Mouse (Mus musculus) frontal cortex, adult 2 months (tissue): Measurements from ENCODE around the gene St6gal1. TPM values are rescaled to one million over a fixed set of nuclear protein-coding genes. Genes with fewer than 3 reads are reported as not detected.
"Not testable (repeated sequence)": the region's sequence is repeated elsewhere in the genome, so short reads cannot be mapped to it uniquely, and the experiment has no call there.

ENCODE experiments used
- DNase-seq, 2 experiments: peaks; one replicate each; pipeline ENCODE4 v3.0.0; 2022; ENCODE audit warnings: low spot score in 1 of 2; ENCODE audit errors: extremely low spot score in 1 of 2
- polyA plus RNA-seq: library from polyadenylated mRNA; depleted of rRNA; stranded (reverse); fragments of >200 nt; gene quantifications from 2 replicates; pipeline ENCODE4 v1.2.3, GENCODE M21; 2012; rRNA removed

The St6gal1 gene
- polyA plus RNA-seq = 15.8 and 19.8 TPM in 2 replicates

GRCm38 (mm10) chr16:23224671-23225068 is at the start of gene St6gal1:
Gene St6gal1, plus strand, starts transcription at chr16:23224740.
- DNase-seq = peak in 1 of 2 experiments; percentile 81

DNA sequence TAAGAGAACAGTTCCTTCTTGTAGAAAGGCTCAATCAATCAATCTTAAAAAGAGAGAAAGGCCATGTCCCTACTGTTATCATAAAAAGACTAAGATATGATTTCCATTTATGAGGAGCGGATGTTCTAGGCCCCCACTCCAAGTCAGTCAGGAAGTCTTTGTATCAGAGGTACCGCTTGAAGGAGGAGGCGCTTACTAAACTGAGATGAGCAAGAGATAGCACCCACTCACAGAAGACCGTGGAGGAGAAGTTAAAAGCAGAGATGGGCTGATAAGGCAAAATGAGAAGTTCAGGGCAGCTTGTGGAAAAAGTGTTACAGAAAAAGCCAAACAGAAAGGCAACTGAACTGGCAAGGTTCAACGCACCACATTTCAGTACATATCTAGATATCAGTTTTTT is 49.7 kb upstream of the St6gal1 start:
- no peak for DNase-seq

GRCm38 (mm10) chr16:23175956-23176355 is 48.6 kb upstream of the St6gal1 start:
- no peak for DNase-seq

DNA sequence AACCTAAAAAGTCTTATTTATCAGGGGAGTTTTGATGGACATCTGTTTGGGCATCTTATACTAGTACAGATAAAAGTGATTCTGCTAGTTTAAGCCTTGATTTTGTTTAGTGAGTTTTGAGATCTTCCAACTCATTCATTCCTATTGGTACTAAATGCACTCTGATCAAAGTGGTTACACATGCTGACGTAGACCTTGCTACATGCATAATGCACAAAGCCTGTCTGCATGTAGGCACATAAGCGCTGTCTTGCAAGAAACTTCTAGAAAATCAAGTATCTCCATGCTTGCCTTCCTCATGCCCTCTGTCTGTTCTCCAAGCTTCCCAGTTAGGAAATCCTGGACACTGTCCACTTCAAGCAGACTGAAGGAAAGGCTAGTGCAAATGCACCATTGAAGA is 46.7 kb upstream of the St6gal1 start:
- no peak for DNase-seq

GRCm38 (mm10) chr16:23178796-23179195 is 45.7 kb upstream of the St6gal1 start:
- no peak for DNase-seq

GRCm38 (mm10) chr16:23179436-23179835 is 45.1 kb upstream of the St6gal1 start:
- DNase-seq = not testable (repeated sequence)

- DNase-seq = no peak
Observed at GRCm38 (mm10) chr16:23181054-23181453, 43.5 kb upstream of the St6gal1 start.

GRCm38 (mm10) chr16:23181487-23181886 is 43.1 kb upstream of the St6gal1 start:
- DNase-seq = no peak

DNA sequence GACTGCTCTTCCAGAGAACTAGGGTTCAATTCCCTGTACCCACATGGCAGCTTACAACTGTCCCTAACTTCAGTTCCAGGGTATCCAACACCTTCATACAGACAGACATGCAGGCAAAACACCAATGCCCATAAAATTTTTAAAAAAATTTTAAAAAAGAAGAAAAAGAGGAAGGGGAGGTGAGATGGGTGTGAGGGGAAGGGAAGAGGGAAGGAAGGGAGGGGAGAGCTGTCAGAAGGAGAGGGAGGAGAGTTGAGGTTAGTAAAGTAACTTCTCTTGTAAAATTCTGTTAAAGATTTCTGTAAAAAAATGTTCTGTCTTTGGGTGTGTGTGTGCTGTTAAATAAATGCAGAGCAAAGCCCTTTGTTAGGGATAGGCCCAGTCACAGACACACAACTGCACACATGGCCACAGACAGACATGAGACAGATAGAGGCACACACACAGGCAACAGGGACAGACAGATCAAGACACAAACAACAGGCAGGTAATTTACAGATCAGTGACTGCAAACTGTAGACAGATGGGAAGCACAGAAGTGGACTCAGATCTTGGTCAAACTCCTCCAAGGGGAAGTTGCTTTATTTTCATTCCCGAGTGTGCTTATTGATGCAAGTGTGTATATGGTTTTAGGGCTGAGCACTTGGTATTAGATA is 42.5 kb upstream of the St6gal1 start:
- no peak for DNase-seq

DNA sequence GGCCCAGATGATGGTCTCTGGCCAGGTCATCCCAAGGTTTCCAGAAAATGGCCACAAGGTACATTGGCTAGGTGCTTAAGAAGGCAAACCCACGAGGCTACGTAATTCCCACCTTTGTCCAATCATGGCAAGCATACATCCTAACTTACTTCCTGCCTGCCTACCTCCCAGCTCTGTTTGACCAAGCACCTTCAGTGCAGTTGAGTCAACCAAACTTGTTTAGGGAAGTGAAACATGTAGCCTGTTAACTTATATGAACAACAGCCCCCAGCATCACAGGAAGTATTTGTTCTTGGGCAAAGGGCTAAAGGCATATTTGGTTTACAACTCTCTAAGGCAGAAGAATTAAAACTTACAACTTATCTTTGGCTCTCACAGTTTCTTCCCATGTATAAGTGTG is 38.7 kb upstream of the St6gal1 start:
- no peak for DNase-seq

GRCm38 (mm10) chr16:23186418-23186817 is 38.1 kb upstream of the St6gal1 start:
- DNase-seq = no peak

DNA sequence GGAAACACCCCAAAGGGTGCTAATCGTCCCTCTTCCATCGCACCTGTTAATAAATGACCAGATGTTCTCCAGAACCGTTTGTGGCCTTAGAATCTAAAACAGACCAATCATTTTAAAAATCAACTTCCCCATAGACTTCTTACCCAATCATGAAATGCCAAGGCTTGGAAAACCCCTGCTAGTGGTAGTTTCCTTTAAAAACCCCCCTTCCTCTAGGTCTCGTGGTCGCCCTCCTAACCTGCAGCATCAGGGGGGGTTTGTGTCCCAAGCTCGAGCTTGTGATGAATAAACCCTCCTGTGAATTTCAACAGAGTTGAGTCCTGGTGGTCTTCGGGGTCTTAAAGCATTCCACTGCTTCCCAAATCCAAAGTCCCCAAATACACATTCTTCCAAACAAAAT is 36.6 kb upstream of the St6gal1 start:
- DNase-seq = no peak

DNA sequence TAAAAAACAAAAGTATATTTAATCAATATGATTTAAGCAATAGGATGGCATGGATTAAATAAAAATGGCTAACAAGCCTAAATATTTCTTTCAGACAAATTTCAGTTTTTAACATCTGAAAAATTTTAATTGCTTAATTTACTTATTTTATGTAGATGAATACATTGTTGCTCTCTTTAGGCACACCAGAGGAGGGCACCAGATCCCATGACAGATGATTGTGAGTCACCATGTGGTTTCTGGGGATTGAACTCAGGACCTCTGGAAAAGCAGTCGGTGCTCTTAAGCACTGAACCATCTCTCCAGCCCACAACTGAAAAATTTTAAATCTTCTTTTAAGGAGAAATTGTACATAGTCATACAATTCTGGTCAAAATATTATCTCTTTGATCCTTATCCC is 34.9 kb upstream of the St6gal1 start:
- no peak for DNase-seq

- no peak for DNase-seq
Observed at GRCm38 (mm10) chr16:23191560-23192242, 32.8 kb upstream of the St6gal1 start.

DNA sequence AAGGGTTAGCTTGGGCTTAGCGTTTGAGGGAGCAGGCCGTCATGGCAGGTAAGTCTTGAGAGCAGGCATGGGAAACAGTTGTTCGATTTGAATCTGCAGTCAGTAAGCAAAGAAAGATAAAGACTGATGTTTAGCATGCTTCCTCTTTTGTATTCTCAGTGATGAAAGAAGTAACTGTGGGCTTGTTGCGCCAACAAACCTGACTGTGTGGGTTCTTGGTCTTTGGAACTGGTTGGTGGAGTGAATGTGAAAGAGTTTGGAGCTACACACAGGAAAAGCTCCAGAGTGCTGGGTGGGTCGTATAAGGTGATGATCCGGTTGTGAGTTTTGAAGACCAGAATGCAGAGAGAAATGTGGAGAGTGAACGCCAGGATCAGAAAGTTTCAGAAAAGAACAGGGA is 28.9 kb upstream of the St6gal1 start:
- DNase-seq = no peak

DNA sequence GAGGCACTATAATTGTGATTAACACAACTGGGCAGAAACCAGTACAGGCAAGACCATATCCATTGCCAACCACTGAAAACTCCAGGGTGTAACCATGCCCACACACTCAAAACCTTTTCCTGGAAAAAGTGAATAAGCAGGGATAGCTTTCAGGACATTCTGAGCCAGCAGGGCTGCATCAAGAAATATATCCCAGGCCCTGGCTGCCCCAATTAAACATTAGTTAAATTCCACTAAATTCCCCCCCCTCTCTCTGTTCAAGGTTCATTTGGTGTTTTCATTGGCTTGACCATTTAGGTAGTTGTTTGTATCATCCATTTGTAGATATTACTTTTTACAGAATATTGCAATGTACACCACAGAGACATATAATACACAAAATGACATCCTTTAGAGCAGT is 28.2 kb upstream of the St6gal1 start:
- DNase-seq = no peak

GRCm38 (mm10) chr16:23196791-23197190 is 27.7 kb upstream of the St6gal1 start:
- no peak for DNase-seq

DNA sequence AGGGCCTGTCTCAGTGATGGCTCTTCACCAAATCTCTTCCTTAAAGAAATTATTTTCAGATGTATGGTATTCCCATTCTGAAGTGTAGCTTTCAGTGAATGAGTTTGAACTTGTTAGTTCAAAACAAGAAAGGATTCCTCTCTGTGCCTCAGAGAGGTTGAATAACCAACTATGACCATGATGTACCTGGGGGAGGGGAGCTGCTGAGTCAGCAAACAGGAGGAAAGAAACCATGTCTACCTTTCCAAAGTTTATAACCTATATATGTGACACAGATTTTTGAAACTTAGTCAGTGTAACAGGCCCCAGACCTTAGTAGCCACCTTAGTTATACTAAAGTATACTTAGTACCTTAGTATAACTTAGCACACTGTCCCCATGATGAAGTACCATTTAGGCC is 23.0 kb upstream of the St6gal1 start:
- DNase-seq = no peak

GRCm38 (mm10) chr16:23214314-23214713 is 10.2 kb upstream of the St6gal1 start:
- no peak for DNase-seq

- peak in 1 of 2 experiments; percentile 58 for DNase-seq
Observed at GRCm38 (mm10) chr16:23215241-23215900, 9.2 kb upstream of the St6gal1 start.

- DNase-seq = no peak
Observed at GRCm38 (mm10) chr16:23216366-23216765, 8.2 kb upstream of the St6gal1 start.

GRCm38 (mm10) chr16:23218313-23218712 is 6.2 kb upstream of the St6gal1 start:
- no peak for DNase-seq
